In the genomic region with DNA sequence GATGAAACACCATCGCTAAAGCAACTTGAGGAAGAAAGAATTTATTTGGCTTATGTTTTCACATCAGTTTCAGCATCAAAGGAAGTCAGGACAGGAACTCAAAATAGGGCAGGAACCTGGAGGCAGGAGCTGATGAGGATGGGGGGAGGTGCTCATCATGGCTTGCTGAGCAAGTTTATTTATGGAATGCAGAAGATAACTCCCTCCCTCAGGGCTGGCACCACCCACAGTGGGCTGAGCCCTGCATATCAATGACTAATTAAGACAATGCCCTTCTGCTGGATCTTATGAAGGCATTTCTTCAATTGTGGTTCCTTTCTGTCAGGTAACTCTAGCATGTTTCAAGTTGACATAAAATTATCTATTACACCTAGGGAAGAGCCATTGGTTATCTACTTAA, we compare ENCODE assay signal across 31 mouse cellular contexts. TPM values are rescaled to one million over a fixed set of nuclear protein-coding genes. Genes with fewer than 3 reads are reported as not detected.
A peak's percentile ranks its signal among the peaks of the same experiment; 100 is the strongest.
DNase-seq lines count a peak whose midpoint lies in the region; ATAC-seq and TF ChIP-seq lines count a peak whose summit lies in the region.
"Had no signal": no experiment of that assay in that cellular context is flagged by ENCODE, and none has a peak within 500 bp of the region (broad histone marks: within the 10 kb centered on the region; RNA-seq: fewer than 3 reads in every experiment).

No protein-coding gene starts in this region.

- ATAC-seq in erythroblast, adult 5-6 weeks (replicated peaks; ENCODE audit: low FRiP score, poor library complexity, severe bottlenecking), result peak; percentile 67
- peak; percentile 72 for ATAC-seq in liver, embryonic 14.5 days (ENCODE audit: insufficient read depth)
- peak; percentile 81 for ATAC-seq in megakaryocyte progenitor cell, adult 5-6 weeks (replicated peaks; ENCODE audit: poor library complexity)
- ATAC-seq: CD4-positive, CD25-positive, alpha-beta regulatory T cell, adult 4 months; forebrain, embryonic 14.5 days; intestine, postnatal 0 days had no signal

- no peaks in the 10 kb centered on the region for H3K9me3 ChIP-seq in liver, embryonic 14.5 days (ENCODE audit: control insufficient read depth, low read length)
- H3K9me3 ChIP-seq: embryonic facial prominence, embryonic 10.5 days; embryonic facial prominence, embryonic 15.5 days; limb, embryonic 10.5 days; limb, embryonic 15.5 days; lung, embryonic 15.5 days; neural tube, embryonic 15.5 days; stomach, embryonic 15.5 days had no signal

- no peak overlapping the region for H3K4me3 ChIP-seq in liver, embryonic 14.5 days (ENCODE audit: insufficient read depth in 1 of 2, low read depth in 2 of 2, low read length in 2 of 2)
- H3K4me3 ChIP-seq in left cerebral cortex, adult 2 months, result no peak overlapping the region
- H3K4me3 ChIP-seq: embryonic facial prominence, embryonic 10.5 days; embryonic facial prominence, embryonic 15.5 days; limb, embryonic 10.5 days; limb, embryonic 15.5 days; lung, embryonic 15.5 days; neural tube, embryonic 15.5 days; stomach, embryonic 15.5 days had no signal

- no peak for TF ChIP-seq EP300 in liver, embryonic 14.5 days (IDR thresholded peaks at IDR 0.05; ENCODE audit: low read depth)

- 79% methylated on average over 1 of the region's 1 CpGs for WGBS in liver, embryonic 14.5 days (ENCODE audit: insufficient replicate concordance)

- H3K4me1 ChIP-seq in liver, embryonic 14.5 days (replicated peaks; ENCODE audit: control insufficient read depth in 2 of 2, insufficient read depth in 2 of 2, low read length in 1 of 2), result peaks cover 0 to 2% of the 10 kb centered on the region in 2 experiments; a peak in 2 of 4 replicates
- H3K4me1 ChIP-seq: embryonic facial prominence, embryonic 10.5 days; embryonic facial prominence, embryonic 15.5 days; limb, embryonic 10.5 days; limb, embryonic 15.5 days; lung, embryonic 15.5 days; neural tube, embryonic 15.5 days; stomach, embryonic 15.5 days had no signal

- H3K36me3 ChIP-seq in liver, embryonic 14.5 days (replicated peaks; ENCODE audit: control insufficient read depth, insufficient read depth, low read depth), result peaks cover 20% of the 10 kb centered on the region

- no peak for TF ChIP-seq CTCF in liver, embryonic 14.5 days (IDR thresholded peaks at IDR 0.05; ENCODE audit: low read depth)
- no peak for TF ChIP-seq CTCF in left cerebral cortex, adult 2 months (IDR thresholded peaks at IDR 0.05)

- H3K9ac ChIP-seq in liver, embryonic 14.5 days (replicated peaks), result no peak overlapping the region
- H3K9ac ChIP-seq: embryonic facial prominence, embryonic 15.5 days; hindbrain, embryonic 14.5 days; limb, embryonic 15.5 days; lung, embryonic 15.5 days; neural tube, embryonic 15.5 days; stomach, embryonic 15.5 days had no signal

- H3K4me2 ChIP-seq in liver, embryonic 14.5 days (ENCODE audit: low read depth), result no peak overlapping the region
- H3K4me2 ChIP-seq: embryonic facial prominence, embryonic 15.5 days; heart, embryonic 11.5 days; hindbrain, embryonic 14.5 days; limb, embryonic 15.5 days; lung, embryonic 15.5 days; neural tube, embryonic 15.5 days; stomach, embryonic 15.5 days had no signal

- no peak overlapping the region for H3K27ac ChIP-seq in liver, embryonic 14.5 days
- no peak overlapping the region for H3K27ac ChIP-seq in left cerebral cortex, adult 2 months
- H3K27ac ChIP-seq: embryonic facial prominence, embryonic 10.5 days; embryonic facial prominence, embryonic 15.5 days; hindbrain, embryonic 14.5 days; limb, embryonic 10.5 days; limb, embryonic 15.5 days; lung, embryonic 15.5 days; neural tube, embryonic 15.5 days; stomach, embryonic 15.5 days had no signal

- peak; percentile 18 for DNase-seq in ZHBTc4 (ENCODE audit: low read depth, low spot score)
- DNase-seq in liver, embryonic 14.5 days (ENCODE audit: low read depth in 3 of 3, low spot score in 3 of 3), result no peak
- DNase-seq in left cerebral cortex, adult 2 months (ENCODE audit: extremely low spot score in 1 of 2, low spot score in 2 of 2), result no peak
- DNase-seq in gastrocnemius, postnatal 10 days, result no peak
- no peak for DNase-seq in spleen, postnatal 10 days (ENCODE audit: low spot score in 2 of 2)
- DNase-seq: adrenal gland, adult 8-10 months; cerebellum, adult 11 months; cerebellum, adult 9-11 months; gastrocnemius, postnatal 36 days; heart, adult 18-20 months; kidney, postnatal 25 days; layer of hippocampus, postnatal 36 days; midbrain, embryonic 14.5 days; retina, postnatal 1 day; right cerebral cortex, postnatal 14 days; thymus, postnatal 25 days had no signal

- intact Hi-C loops in left cerebral cortex, adult 2 months (cut with DNase I), result no loop called here

- H3K27me3 ChIP-seq in liver, embryonic 14.5 days (ENCODE audit: control insufficient read depth, insufficient read depth, low read length), result no peaks in the 10 kb centered on the region
- H3K27me3 ChIP-seq: embryonic facial prominence, embryonic 15.5 days; limb, embryonic 15.5 days; lung, embryonic 15.5 days; neural tube, embryonic 15.5 days; stomach, embryonic 15.5 days had no signal

RNA-seq across cellular contexts. Expression of a gene that starts 13.8 kb away (rescaled TPM):
- 16.9 and 24.4 TPM in 2 replicates for total RNA-seq in erythroblast, adult 5-6 weeks (2015; ENCODE audit: low replicate concordance)
- total RNA-seq in erythroblast, adult 5-6 weeks (2017; ENCODE audit: low replicate concordance), result 17.8 and 29.8 TPM in 2 replicates
- 6.1 and 9.5 TPM in 2 replicates for polyA plus RNA-seq in liver, embryonic 14.5 days (2012; rRNA removed)
- polyA plus RNA-seq in liver, embryonic 14.5 days (2014; fragmentation: Nextera tagmentation; extraction: Ambion mirVana), result 19.1 and 20.1 TPM in 2 replicates
- 72.0 and 80.2 TPM in 2 replicates for total RNA-seq in megakaryocyte progenitor cell, adult 5-6 weeks (2015)
- total RNA-seq in megakaryocyte progenitor cell, adult 5-6 weeks (2017), result 77.7 and 88.1 TPM in 2 replicates
- 100 to 1,000 TPM in 1 of 2 experiments, 10 to 100 TPM in 1; 96.8 to 113 TPM for total RNA-seq in left cerebral cortex, adult 2 months (2021)
- 10 to 100 TPM; 82.7 to 83.0 TPM for total RNA-seq in gastrocnemius, postnatal 10 days (2021)

RNA-seq across cellular contexts. Expression of a gene that starts 20.3 kb away (rescaled TPM):
- total RNA-seq in erythroblast, adult 5-6 weeks (2015; ENCODE audit: low replicate concordance), result 51.3 and 76.9 TPM in 2 replicates
- 59.7 and 71.9 TPM in 2 replicates for total RNA-seq in erythroblast, adult 5-6 weeks (2017; ENCODE audit: low replicate concordance)
- 16.1 and 19.5 TPM in 2 replicates for polyA plus RNA-seq in liver, embryonic 14.5 days (2012; rRNA removed)
- polyA plus RNA-seq in liver, embryonic 14.5 days (2014; fragmentation: Nextera tagmentation; extraction: Ambion mirVana), result 14.9 and 19.2 TPM in 2 replicates
- total RNA-seq in megakaryocyte progenitor cell, adult 5-6 weeks (2015), result 57.9 and 62.6 TPM in 2 replicates
- 35.7 and 54.5 TPM in 2 replicates for total RNA-seq in megakaryocyte progenitor cell, adult 5-6 weeks (2017)
- 10 to 100 TPM; 23.5 to 24.2 TPM for total RNA-seq in left cerebral cortex, adult 2 months (2021)
- total RNA-seq in gastrocnemius, postnatal 10 days (2021), result 10 to 100 TPM in 1 of 2 experiments, 1 to 10 TPM in 1; 9.7 to 12.0 TPM

RNA-seq across cellular contexts. Expression of a gene that starts 45.6 kb away (rescaled TPM):
- total RNA-seq in erythroblast, adult 5-6 weeks (2015; ENCODE audit: low replicate concordance), result 4.2 and 6.3 TPM in 2 replicates
- 0.43 and 0.98 TPM in 2 replicates for total RNA-seq in erythroblast, adult 5-6 weeks (2017; ENCODE audit: low replicate concordance)
- 0.84 and 0.88 TPM in 2 replicates for polyA plus RNA-seq in liver, embryonic 14.5 days (2012; rRNA removed)
- 0.37 and 0.38 TPM in 2 replicates for polyA plus RNA-seq in liver, embryonic 14.5 days (2014; fragmentation: Nextera tagmentation; extraction: Ambion mirVana)
- total RNA-seq in megakaryocyte progenitor cell, adult 5-6 weeks (2015), result 13.9 and 14.5 TPM in 2 replicates
- 3.4 and 6.6 TPM in 2 replicates for total RNA-seq in megakaryocyte progenitor cell, adult 5-6 weeks (2017)
- total RNA-seq in left cerebral cortex, adult 2 months (2021), result 10 to 100 TPM; 22.5 to 24.2 TPM
- total RNA-seq in gastrocnemius, postnatal 10 days (2021), result 10 to 100 TPM in 1 of 2 experiments, 1 to 10 TPM in 1; 8.4 to 10.3 TPM

RNA-seq across cellular contexts. Expression of a gene that starts 45.9 kb away (rescaled TPM):
- not detected in 2 replicates for total RNA-seq in erythroblast, adult 5-6 weeks (2015; ENCODE audit: low replicate concordance)
- not detected in 2 replicates for total RNA-seq in erythroblast, adult 5-6 weeks (2017; ENCODE audit: low replicate concordance)
- 0.11 and 0.31 TPM in 2 replicates for polyA plus RNA-seq in liver, embryonic 14.5 days (2012; rRNA removed)
- 0.13 and 0.56 TPM in 2 replicates for polyA plus RNA-seq in liver, embryonic 14.5 days (2014; fragmentation: Nextera tagmentation; extraction: Ambion mirVana)
- total RNA-seq in megakaryocyte progenitor cell, adult 5-6 weeks (2015), result 0.81 and 1.9 TPM in 2 replicates
- total RNA-seq in megakaryocyte progenitor cell, adult 5-6 weeks (2017), result 1.00 and 1.1 TPM in 2 replicates
- 1 to 10 TPM; 2.3 to 2.5 TPM for total RNA-seq in left cerebral cortex, adult 2 months (2021)
- under 1 TPM; 0.38 to 0.78 TPM for total RNA-seq in gastrocnemius, postnatal 10 days (2021)
- total RNA-seq: monocyte, adult 5-6 weeks had no signal
- polyA plus RNA-seq: CD4-positive, CD25-positive, alpha-beta regulatory T cell, adult 4 months had no signal
